Mouse (Mus musculus) kidney, adult 2 months (tissue): Measurements from ENCODE around the gene Akap14. TPM values are rescaled to one million over a fixed set of nuclear protein-coding genes. Genes with fewer than 3 reads are reported as not detected.
"Not testable (repeated sequence)": the region's sequence is repeated elsewhere in the genome, so short reads cannot be mapped to it uniquely, and the experiment has no call there.

Source experiments
- DNase-seq: peaks from one replicate; pipeline ENCODE4 v3.0.0; 2021
- H3K27ac ChIP-seq: fragments of 200-500 bp; 2 replicates; pipeline ENCODE4 v1.5.1; 2012; ENCODE audit warnings: low read depth, low read length, control low read depth, inconsistent platforms; ENCODE audit not compliant: insufficient read depth
- H3K27me3 ChIP-seq: fragments of 200-500 bp; replicated peaks from 2 replicates; pipeline ENCODE4 v1.6.1; 2012; ENCODE audit warnings: mild to moderate bottlenecking, moderate library complexity, low read length, inconsistent platforms; ENCODE audit not compliant: control insufficient read depth, insufficient read depth
- H3K36me3 ChIP-seq: fragments of 200-500 bp; 2 replicates; pipeline ENCODE4 v1.6.1; 2012; ENCODE audit warnings: mild to moderate bottlenecking, moderate library complexity, low read length, inconsistent platforms; ENCODE audit not compliant: control insufficient read depth, insufficient read depth
- H3K4me1 ChIP-seq: fragments of 200-500 bp; 2 replicates; pipeline ENCODE4 v1.6.1; 2011; ENCODE audit warnings: low read length; ENCODE audit not compliant: control insufficient read depth, insufficient read depth
- H3K4me3 ChIP-seq: fragments of 200-500 bp; 2 replicates; pipeline ENCODE4 v1.5.1; 2011; ENCODE audit warnings: mild to moderate bottlenecking, low read depth, low read length, control low read depth; ENCODE audit not compliant: insufficient read depth
- CTCF ChIP-seq: fragments of 200-500 bp; conservative IDR thresholded peaks from 2 replicates; pipeline ENCODE4 v1.5.1; 2011; ENCODE audit warnings: low read depth, mild to moderate bottlenecking, control low read depth, low read length, moderate library complexity, mixed read lengths; ENCODE audit not compliant: insufficient read depth, insufficient read length
- POLR2A ChIP-seq: fragments of 200-500 bp; IDR thresholded peaks from one replicate; pipeline ENCODE4 v1.6.1; 2011; ENCODE audit warnings: low read depth, low read length, control low read depth
- WGBS: fragments of 180-500 bp; shearing (Covaris S2); methylation state at CpG from one replicate; pipeline ENCODE4 v1.1.7; 2018; 5-methylcytosine and 5-hydroxymethylcytosine counted together
- polyA plus RNA-seq: library from polyadenylated mRNA; depleted of rRNA; stranded (reverse); fragments of >200 nt; gene quantifications from 2 replicates; pipeline ENCODE4 v1.2.3, GENCODE M21; 2012

Akap14 gene
- polyA plus RNA-seq, 1 experiment, result not detected

DNA sequence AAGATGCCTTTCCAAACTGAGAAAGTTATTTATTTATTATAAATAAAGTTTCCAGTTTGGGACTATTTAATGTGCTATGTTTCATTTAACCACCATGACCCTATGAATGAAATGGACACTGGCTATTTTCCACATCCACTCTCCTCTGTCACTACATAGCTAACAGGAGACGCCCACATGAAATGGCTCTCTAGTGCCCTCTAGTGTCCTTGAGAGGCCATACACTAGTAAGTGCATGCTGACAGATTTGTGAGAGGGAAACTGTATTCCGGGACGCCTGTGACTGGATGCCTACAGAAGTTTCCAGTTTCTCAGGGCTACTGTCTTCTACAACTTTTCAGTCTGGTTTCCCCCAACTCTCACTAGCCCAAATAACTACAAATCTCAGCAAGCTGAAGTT is 1.6 kb downstream of the Akap14 start:
- Histone ChIP-seq H3K27ac (no peak overlapping the region), H3K36me3 (no peaks in the 10 kb centered on the region), H3K4me3 (no peak overlapping the region), H3K4me1 (no peaks in the 10 kb centered on the region), H3K27me3 (no peaks in the 10 kb centered on the region)
- WGBS, result 9% methylated on average over 3 of the region's 3 CpGs
- DNase-seq, result peak; percentile 48
- TF ChIP-seq CTCF, result peak; percentile 56
- no peak for TF ChIP-seq POLR2A

DNA sequence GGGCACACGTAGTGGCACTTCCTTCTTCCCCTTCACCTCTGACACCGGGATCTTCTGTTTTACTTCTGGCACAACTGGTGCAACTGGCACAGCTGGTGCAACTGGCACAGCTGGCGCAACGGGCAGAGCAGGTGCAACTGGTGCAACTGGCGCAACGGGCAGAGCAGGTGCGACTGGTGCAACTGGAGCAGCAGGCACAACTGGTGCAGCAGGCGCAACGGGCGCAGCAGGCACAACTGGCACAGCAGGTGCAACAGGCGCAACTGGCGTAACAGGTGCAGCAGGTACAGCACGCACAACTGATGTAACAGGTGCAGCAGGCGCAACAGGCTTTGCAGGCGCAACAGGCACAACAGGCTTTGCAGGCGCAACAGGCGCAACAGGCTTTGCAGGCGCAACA is 5.5 kb downstream of the Akap14 start:
- WGBS, result 78% methylated on average over 18 of the region's 18 CpGs
- no peak for DNase-seq
- Histone ChIP-seq H3K27me3 (no peaks in the 10 kb centered on the region), H3K4me3 (no peak overlapping the region), H3K4me1 (no peaks in the 10 kb centered on the region), H3K36me3 (no peaks in the 10 kb centered on the region), H3K27ac (no peak overlapping the region)
- TF ChIP-seq CTCF (no peak), POLR2A (no peak)

DNA sequence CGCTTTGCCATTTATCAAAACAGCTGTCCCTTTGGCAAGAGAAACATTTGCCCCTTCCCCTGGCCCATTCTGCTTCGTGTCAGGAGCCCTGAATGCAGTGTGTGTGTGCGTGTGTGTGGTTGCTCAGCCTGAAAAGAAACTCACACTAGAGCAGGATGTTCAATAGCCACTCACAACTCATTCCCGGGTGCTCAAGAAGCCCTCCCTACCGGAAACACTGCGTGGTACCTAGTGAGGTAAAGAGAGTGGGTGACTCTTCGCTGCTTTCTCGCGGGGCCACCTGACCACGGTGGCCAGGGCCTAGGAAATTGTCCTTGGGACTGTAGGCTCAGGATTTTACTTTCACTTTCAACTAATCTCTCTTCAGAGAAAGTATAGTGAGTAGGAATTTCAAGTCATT is 7.5 kb downstream of the Akap14 start:
- no peak overlapping the region for H3K4me3 ChIP-seq
- no peak overlapping the region for H3K27ac ChIP-seq
- H3K27me3 ChIP-seq, result no peaks in the 10 kb centered on the region
- no peak for DNase-seq
- H3K36me3 ChIP-seq, result no peaks in the 10 kb centered on the region
- no peak for TF ChIP-seq CTCF
- no peak for TF ChIP-seq POLR2A
- 72% methylated on average over 10 of the region's 10 CpGs for WGBS
- H3K4me1 ChIP-seq, result no peaks in the 10 kb centered on the region

DNA sequence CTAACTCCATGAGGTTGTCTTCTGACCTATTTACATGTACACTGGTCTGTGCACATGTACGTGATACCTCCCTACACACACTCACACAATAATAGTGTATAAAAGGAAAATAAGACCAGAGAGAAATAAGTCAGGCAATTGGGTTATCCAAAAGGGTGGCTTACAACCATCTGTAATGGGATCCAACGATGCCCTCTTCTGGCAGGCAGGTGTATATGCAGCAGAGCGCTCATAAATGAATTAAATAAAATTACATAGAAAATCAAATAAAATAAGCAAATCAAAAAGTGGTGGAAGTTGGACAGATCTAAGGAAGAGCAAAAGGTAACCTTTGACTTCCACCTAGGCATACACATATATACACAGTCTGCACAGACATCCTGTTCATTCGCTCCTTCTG is 10.8 kb downstream of the Akap14 start:
- no peak for DNase-seq
- TF ChIP-seq POLR2A, result no peak
- TF ChIP-seq CTCF, result peak; percentile 27; the same call in 1 of the 2 replicates
- Histone ChIP-seq H3K27ac (no peak overlapping the region), H3K36me3 (no peaks in the 10 kb centered on the region), H3K27me3 (no peaks in the 10 kb centered on the region), H3K4me3 (no peak overlapping the region), H3K4me1 (no peaks in the 10 kb centered on the region)
- WGBS, result 74% methylated on average over 4 of the region's 4 CpGs

DNA sequence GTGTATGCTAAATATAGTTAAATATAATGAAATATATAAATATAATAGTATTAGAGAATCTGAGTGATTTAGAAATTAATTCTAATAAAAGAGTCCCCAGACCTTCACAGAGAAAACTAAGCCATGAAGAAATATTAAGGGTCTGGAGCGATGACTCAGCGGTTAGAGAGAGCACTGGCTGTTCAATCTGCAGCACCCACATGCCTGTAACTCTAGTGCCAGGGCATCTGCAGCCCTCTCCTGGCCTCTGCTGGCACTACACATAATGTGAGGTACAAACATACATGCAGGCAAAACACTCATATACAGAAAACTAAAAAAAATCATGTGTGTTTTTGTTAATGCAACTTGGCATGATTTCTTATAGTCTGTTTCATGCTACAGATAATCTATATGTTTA is 23.7 kb downstream of the Akap14 start:
- DNase-seq, result peak; percentile 15

DNA sequence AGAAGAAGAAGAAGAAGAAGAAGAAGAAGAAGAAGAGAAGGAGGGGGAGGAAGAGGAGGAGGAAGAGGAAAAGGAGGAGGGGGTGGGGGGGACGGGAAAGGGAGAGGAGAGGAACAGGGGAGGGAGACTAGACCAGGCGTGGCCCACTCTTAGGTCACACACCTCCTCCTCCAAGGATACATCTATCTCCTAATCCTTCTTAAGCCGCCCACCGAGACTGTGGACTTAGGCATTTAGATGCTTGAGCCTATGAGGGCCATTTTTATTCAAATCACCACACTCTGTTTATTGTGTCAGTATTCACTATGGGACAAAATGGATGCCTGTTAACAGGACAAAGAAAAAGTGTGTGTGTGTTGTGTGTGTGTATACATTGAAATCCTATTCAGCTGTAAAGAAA is 24.1 kb downstream of the Akap14 start:
- not testable (repeated sequence) for DNase-seq, H3K4me3 ChIP-seq, H3K36me3 ChIP-seq, H3K27ac ChIP-seq, H3K4me1 ChIP-seq, H3K27me3 ChIP-seq
- whole genome bisulfite sequencing, result 92% methylated on average over 2 of the region's 4 CpGs

More for the DNA sequence above, 23.7 kb downstream of the Akap14 start:
- Histone ChIP-seq H3K27ac (no peak overlapping the region), H3K4me1 (no peaks in the 10 kb centered on the region), H3K4me3 (no peak overlapping the region), H3K27me3 (no peaks in the 10 kb centered on the region), H3K36me3 (no peaks in the 10 kb centered on the region)
- no peak for TF ChIP-seq POLR2A
- TF ChIP-seq CTCF, result peak; percentile 38
- WGBS, result 78% methylated on average over 2 of the region's 2 CpGs

DNA sequence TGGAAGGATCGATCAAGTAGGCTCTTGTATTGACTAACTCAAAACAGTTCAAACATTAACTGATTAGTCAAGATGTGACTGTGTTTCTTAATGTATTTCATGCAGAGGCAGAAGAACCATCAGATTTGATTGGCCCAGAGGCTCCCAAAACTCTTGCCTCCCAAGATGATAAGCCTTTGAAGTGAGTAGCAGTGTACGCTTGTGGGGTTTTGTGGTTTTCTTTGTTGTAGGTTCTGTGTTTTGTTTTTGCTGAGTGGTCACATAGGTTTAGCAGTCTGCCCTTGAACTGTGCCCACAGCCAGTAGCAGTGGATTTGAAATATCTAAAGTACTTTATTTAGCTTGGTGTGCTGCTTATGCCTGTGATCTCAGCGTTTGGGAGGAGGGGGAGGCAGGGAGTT is 26.9 kb downstream of the Akap14 start:
- no peaks in the 10 kb centered on the region for H3K4me1 ChIP-seq

More for the DNA sequence above, 26.9 kb downstream of the Akap14 start:
- no peaks in the 10 kb centered on the region for H3K27me3 ChIP-seq
- H3K27ac ChIP-seq, result no peak overlapping the region
- TF ChIP-seq CTCF, result no peak
- TF ChIP-seq POLR2A, result no peak
- no peak for DNase-seq
- no peaks in the 10 kb centered on the region; the same call in 1 of the 2 replicates for H3K36me3 ChIP-seq
- 86% methylated on average over 3 of the region's 3 CpGs for WGBS
- H3K4me3 ChIP-seq, result no peak overlapping the region
